Mouse (Mus musculus) left cerebral cortex, adult 2 months (tissue): ENCODE measurements around the gene Camkk1. TPM values are rescaled to one million over a fixed set of nuclear protein-coding genes. Genes with fewer than 3 reads are reported as not detected.

Experiments used
- DNase-seq, 2 experiments: peaks; one replicate each; pipeline ENCODE4 v3.0.0; 2021 to 2022; ENCODE audit warnings: low spot score in 2 of 2, mixed read lengths in 1 of 2; ENCODE audit errors: extremely low spot score in 1 of 2
- H3K27ac ChIP-seq: fragments of 200-600 bp; 2 replicates; pipeline ENCODE4 v1.8.1; 2022
- H3K4me3 ChIP-seq: fragments of 200-600 bp; 2 replicates; pipeline ENCODE4 v1.8.1; 2022
- CTCF ChIP-seq: fragments of 200-600 bp; IDR thresholded peaks from 2 replicates; pipeline ENCODE4 v1.8.1; 2022; ENCODE audit warnings: antibody characterized with exemption, mild to moderate bottlenecking, moderate library complexity
- intact Hi-C: fragments of 180-260 bp; cut with DNase I; formaldehyde crosslinking; loops from one replicate; pipeline ENCODE4 v1.15.1; 2025
- total RNA-seq, 2 experiments: library from RNA; stranded (reverse); gene quantifications; 2 replicates each; pipeline ENCODE4 v1.2.3; 2021

Camkk1 gene
- total RNA-seq, 2 experiments from 2014 or later: 118 to 126 TPM

DNA sequence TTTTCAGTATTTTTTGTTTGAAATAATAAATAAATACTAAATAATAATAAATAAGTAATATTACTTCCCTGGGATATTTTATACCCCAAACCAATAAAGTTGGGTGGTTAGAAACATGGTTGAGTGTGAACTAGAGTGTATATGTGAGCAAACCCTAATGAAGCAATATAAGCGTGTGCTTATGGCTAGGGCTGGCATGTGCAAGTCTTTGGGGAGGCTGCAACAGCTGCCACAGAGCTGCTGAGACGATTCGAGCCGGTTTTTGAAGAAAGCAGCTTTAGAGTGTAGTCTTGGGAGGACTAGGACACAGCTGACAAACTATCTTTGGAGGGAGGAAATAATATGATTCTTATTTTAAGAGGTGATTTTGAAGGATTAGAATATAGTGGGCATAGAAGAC lies 57.5 kb downstream of the Camkk1 start:
- DNase-seq: no peak
- TF ChIP-seq CTCF: no peak
- Histone ChIP-seq H3K27ac (no peak overlapping the region), H3K4me3 (no peak overlapping the region)
- intact Hi-C loops: no loop called here

DNA sequence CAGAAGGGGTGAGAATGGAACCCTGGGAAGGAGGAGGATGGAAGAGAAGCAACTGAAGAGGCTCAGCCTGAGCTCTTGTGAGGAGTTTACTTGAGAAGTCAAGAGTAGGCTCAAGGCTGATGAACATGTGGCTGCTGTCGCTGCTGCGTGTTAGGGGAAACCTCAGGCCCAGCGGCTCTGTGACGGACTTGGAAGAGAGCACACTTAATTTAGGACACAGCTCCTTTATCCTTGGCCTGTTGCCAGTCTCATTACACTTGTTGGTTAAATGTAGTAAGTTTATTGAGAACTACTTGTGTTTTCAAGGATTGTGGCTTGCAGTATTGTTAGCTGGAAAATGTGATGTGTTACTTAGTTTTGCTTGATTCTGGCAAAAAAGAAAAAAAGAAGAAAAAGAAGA lies 57.9 kb downstream of the Camkk1 start:
- Histone ChIP-seq H3K4me3 (no peak overlapping the region), H3K27ac (no peak overlapping the region)
- intact Hi-C loops: no loop called here
- TF ChIP-seq CTCF: no peak
- no peak for DNase-seq

- intact Hi-C loops: no loop called here
- TF ChIP-seq CTCF: no peak
- DNase-seq: no peak
- no peak overlapping the region for H3K27ac ChIP-seq
- H3K4me3 ChIP-seq: no peak overlapping the region
Measured at GRCm38 (mm10) chr11:73077211-73077720, 58.5 kb downstream of the Camkk1 start.

- intact Hi-C loops: no loop called here
- no peak for DNase-seq
- TF ChIP-seq CTCF: no peak
- Histone ChIP-seq H3K27ac (no peak overlapping the region), H3K4me3 (no peak overlapping the region)
Measured at GRCm38 (mm10) chr11:73078615-73079014, 59.8 kb downstream of the Camkk1 start.

- intact Hi-C loops: no loop called here
- DNase-seq: no peak
- H3K27ac ChIP-seq: no peak overlapping the region
- TF ChIP-seq CTCF: no peak
- H3K4me3 ChIP-seq: no peak overlapping the region
Measured at GRCm38 (mm10) chr11:73080306-73080705, 61.5 kb downstream of the Camkk1 start.

DNA sequence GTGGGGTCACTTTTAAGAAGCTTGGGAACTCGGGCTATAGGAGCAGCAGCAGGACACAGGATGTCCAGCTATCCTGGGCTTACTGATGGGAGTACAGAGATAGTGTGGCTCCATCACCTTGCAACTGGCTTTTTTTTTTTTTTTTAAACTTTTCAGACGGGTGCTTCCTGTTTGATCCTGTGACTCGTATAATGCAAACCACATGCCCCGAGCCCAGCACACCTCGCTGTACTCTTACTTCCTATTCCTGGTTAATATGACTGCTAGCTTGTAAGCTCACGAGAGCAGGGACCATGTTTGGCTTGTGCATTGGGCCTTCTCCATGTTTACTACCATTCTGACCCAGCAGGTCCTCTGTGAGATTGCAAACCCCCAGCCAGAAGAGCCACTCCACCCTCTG lies 65.5 kb downstream of the Camkk1 start:
- H3K4me3 ChIP-seq: no peak overlapping the region
- intact Hi-C loops: no loop called here
- no peak for DNase-seq
- peak overlapping the region; percentile 55; the same call in 1 of the 2 replicates for H3K27ac ChIP-seq
- no peak for TF ChIP-seq CTCF

GRCm38 (mm10) chr11:73084804-73085231 lies 66.0 kb downstream of the Camkk1 start:
- peak overlapping the region; percentile 55 for H3K27ac ChIP-seq
- no peak for TF ChIP-seq CTCF
- no peak for DNase-seq
- intact Hi-C loops: no loop called here
- no peak overlapping the region for H3K4me3 ChIP-seq

DNA sequence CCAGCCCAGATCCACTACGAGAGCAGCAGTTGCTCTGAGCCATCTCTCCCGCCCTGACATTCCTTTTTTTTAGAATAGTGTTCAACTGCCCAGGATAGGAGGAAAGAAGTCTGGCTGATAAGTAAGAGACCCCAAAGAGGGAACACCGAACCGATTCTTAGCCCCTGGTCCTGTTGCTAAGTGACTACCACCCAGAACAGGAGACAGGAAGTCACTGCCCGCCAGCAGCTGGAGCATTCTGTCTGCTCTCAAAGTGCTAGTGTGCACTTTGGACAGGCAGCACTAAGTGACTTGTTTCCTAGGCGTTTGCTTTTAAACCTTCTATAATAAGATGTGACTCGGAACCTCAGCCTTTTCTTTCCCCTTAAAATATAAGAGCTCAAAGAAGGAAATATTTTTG lies 66.6 kb downstream of the Camkk1 start:
- DNase-seq: no peak
- intact Hi-C loops: no loop called here
- TF ChIP-seq CTCF: no peak
- Histone ChIP-seq H3K4me3 (no peak overlapping the region), H3K27ac (peak overlapping the region; percentile 55)

GRCm38 (mm10) chr11:73087700-73088480 lies 69.1 kb downstream of the Camkk1 start:
- TF ChIP-seq CTCF: no peak
- H3K27ac ChIP-seq: 0 out of 2 replicates have a peak overlapping the region, but pooled peaks have one; percentile 2

DNA sequence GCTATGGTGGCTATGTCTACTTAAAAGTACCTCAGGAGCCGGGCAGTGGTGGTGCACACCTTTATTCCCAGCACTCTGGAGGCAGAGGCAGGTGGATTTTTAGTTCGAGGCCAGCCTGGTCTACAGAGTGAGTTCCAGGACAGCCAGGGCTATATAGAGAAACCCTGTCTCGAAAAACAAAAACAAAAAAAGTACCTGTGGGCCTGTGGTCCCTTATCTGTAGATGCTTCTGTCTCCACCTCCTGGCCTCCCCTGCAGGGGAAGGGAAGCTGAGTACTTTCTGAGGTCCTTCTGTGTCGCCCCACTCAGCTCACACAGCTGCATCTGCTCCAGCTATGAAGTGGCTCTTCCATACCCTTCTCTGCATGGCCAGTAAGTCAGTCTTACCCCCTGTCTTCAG lies 71.5 kb downstream of the Camkk1 start, which contains the start of gene Itgae:
TSS of gene Itgae (plus strand) at position 301 of the 400 bp plus-strand sequence.
- no peak within 1 kb of the TSS for H3K27ac ChIP-seq
- intact Hi-C loops: no loop called here
- no peak within 1 kb of the TSS for H3K4me3 ChIP-seq
- DNase-seq: no peak
- TF ChIP-seq CTCF: no peak

More at GRCm38 (mm10) chr11:73087700-73088480, 69.1 kb downstream of the Camkk1 start:
- intact Hi-C loops: no loop called here
- no peak overlapping the region for H3K4me3 ChIP-seq
- DNase-seq: no peak

- H3K4me3 ChIP-seq: no peak overlapping the region
- TF ChIP-seq CTCF: no peak
- no peak for DNase-seq
- intact Hi-C loops: no loop called here
- H3K27ac ChIP-seq: no peak overlapping the region
Measured at GRCm38 (mm10) chr11:73090826-73091225, 72.0 kb downstream of the Camkk1 start.

Other genes starting within 250 kb of the Camkk1 start
- gene Cyb5d2, start 222.9 kb upstream of the Camkk1 start, total RNA-seq: 10 to 100 TPM; 15.2 to 18.0 TPM
- gene Zzef1, start 222.8 kb upstream of the Camkk1 start, total RNA-seq: 10 to 100 TPM; 44.5 to 48.6 TPM
- gene Atp2a3, start 57.8 kb upstream of the Camkk1 start, total RNA-seq: 1 to 10 TPM; 6.9 to 7.0 TPM
- under 1 TPM; 0.20 to 0.40 TPM for gene P2rx1, start 19.9 kb upstream of the Camkk1 start, total RNA-seq
- 10 to 100 TPM; 10.3 to 10.7 TPM for gene Ncbp3, start 28.8 kb downstream of the Camkk1 start, total RNA-seq
- gene Itgae, start 71.6 kb downstream of the Camkk1 start, total RNA-seq: not detected
- under 1 TPM in 1 of 2 experiments, not detected in 1; 0.19 TPM for gene Haspin, start 119.3 kb downstream of the Camkk1 start, total RNA-seq
- gene P2rx5, start 141.4 kb downstream of the Camkk1 start, total RNA-seq: 1 to 10 TPM in 1 of 2 experiments, under 1 TPM in 1; 0.70 to 1.1 TPM
- gene Emc6, start 158.0 kb downstream of the Camkk1 start, total RNA-seq: 10 to 100 TPM; 54.6 to 55.2 TPM
- gene Tax1bp3, start 158.1 kb downstream of the Camkk1 start, total RNA-seq: 1 to 10 TPM; 9.4 to 9.6 TPM
- 10 to 100 TPM; 19.3 to 20.2 TPM for gene Ctns, start 180.0 kb downstream of the Camkk1 start, total RNA-seq
- 1 to 10 TPM; 2.7 to 2.9 TPM for gene Shpk, start 180.5 kb downstream of the Camkk1 start, total RNA-seq
- under 1 TPM in 1 of 2 experiments, not detected in 1; 0.27 TPM for gene Trpv1, start 215.3 kb downstream of the Camkk1 start, total RNA-seq
- gene Trpv3, start 248.4 kb downstream of the Camkk1 start, total RNA-seq: under 1 TPM; 0.26 to 0.50 TPM